Mouse (Mus musculus): ENCODE results near the gene Hsph1. TPM values are rescaled to one million over a fixed set of nuclear protein-coding genes. Genes with fewer than 3 reads are reported as not detected.

Hsph1 gene
- total and polyA plus RNA-seq, 3 experiments, result 57.5 to 156 (median 80.9) TPM

DNA sequence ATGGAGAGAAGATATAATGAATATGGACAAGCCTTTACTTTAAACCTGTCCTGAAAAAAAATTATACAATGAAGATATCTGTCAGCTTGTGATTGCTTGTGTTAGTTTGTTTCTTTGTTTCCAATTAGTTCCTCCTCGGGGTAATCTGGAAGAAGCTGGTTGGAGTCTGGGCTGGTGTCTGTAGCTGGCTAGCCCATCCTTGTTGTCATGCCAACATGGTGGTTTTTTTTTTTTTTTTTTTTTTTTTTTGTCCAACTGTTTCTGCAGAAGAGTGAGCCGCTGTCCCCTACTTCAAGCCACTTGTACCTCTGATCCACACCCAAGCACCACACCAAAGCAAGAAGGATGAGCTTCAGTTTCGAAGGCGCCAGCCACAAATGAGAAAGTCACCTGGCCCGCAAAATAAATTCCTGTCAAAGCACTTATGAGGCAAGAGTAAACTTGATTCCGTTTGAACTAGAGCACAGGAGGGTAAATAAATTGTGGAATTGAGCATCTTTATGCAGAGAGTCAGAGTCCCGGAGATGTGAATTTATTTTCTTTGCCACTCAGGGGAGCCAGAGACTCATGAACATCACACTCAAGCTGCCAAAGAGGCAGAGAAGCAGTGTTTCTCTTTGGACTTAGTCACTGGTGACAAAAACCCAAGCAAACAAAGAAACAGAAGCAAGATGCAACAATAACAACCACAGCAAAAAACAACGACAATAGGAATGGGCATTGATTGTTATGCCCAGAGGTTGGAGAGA is 11.4 kb upstream of the Hsph1 start:
- in situ Hi-C loops (cut with MboI; ENCODE audit: low pct_ligation_motif_present, low pct_unique_long_range_greater_than_20kb, low sequenced_read_pairs), result no loop called here
- Histone ChIP-seq H3K27ac (ENCODE audit: insufficient read depth, low read depth) (no peak overlapping the region), H3K9me3 (replicated peaks; ENCODE audit: low read length) (peaks cover 2% of the 10 kb centered on the region), H3K4me3 (replicated peaks in 1 of 3; ENCODE audit: low read depth in 2 of 3, low read length in 2 of 3, poor library complexity in 1 of 3) (no peak overlapping the region), H3K79me2 (replicated peaks; ENCODE audit: control insufficient read depth, extremely low read depth, insufficient read depth, poor library complexity, severe bottlenecking) (peaks cover 5% of the 10 kb centered on the region), H3K27me3 (replicated peaks) (no peaks in the 10 kb centered on the region), H3K36me3 (replicated peaks in 1 of 2; ENCODE audit: control insufficient read depth in 1 of 2, insufficient read depth in 1 of 2, low read length in 1 of 2) (peaks cover 0 to 17% of the 10 kb centered on the region in 2 experiments), H3K4me1 (ENCODE audit: control insufficient read depth in 1 of 2, insufficient read depth in 2 of 2) (peaks cover 0 to 20% of the 10 kb centered on the region in 2 experiments; a peak in 1 of 4 replicates), H3K4me2 (ENCODE audit: insufficient read depth, low read depth, poor library complexity, severe bottlenecking) (no peak overlapping the region), H3K9ac (ENCODE audit: insufficient read depth, low read depth) (no peak overlapping the region)
- TF ChIP-seq USF1 (IDR thresholded peaks at IDR 0.05; ENCODE audit: low read depth, low read length) (no peak), MAZ (IDR thresholded peaks at IDR 0.05; ENCODE audit: low read depth, low read length) (no peak), E2F4 (IDR thresholded peaks at IDR 0.05; ENCODE audit: insufficient replicate concordance, low read depth, low read length) (no peak), ETS1 (conservative IDR thresholded peaks at IDR 0.05; ENCODE audit: low read depth, low read length) (no peak), CHD1 (IDR thresholded peaks at IDR 0.05; ENCODE audit: low read depth, low read length) (no peak), CTCF (conservative IDR thresholded peaks at IDR 0.05 in 1 of 2, IDR thresholded peaks at IDR 0.05 in 1 of 2; ENCODE audit: low read depth in 2 of 2, low read length in 2 of 2) (peak in 1 of 2 experiments; percentile 18; a peak in 1 of 4 replicates), RAD21 (IDR thresholded peaks at IDR 0.05; ENCODE audit: low read depth, low read length) (peak; percentile 6), TBP (conservative IDR thresholded peaks at IDR 0.05; ENCODE audit: low read depth, low read length) (no peak), MAFK (IDR thresholded peaks at IDR 0.05; ENCODE audit: insufficient replicate concordance, low read length) (no peak), UBTF (IDR thresholded peaks at IDR 0.05; ENCODE audit: low read depth, low read length) (no peak), ZNF384 (IDR thresholded peaks at IDR 0.05; ENCODE audit: low read depth, low read length) (peak; percentile 22; the same call in 1 of the 2 replicates)
- dilution Hi-C loops (cut with MboI; ENCODE audit: extremely low pct_ligation_motif_present, extremely low pct_unique_long_range_greater_than_20kb, low sequenced_read_pairs), result no loop called here
- no peak for DNase-seq (ENCODE audit: extremely low read depth)

DNA sequence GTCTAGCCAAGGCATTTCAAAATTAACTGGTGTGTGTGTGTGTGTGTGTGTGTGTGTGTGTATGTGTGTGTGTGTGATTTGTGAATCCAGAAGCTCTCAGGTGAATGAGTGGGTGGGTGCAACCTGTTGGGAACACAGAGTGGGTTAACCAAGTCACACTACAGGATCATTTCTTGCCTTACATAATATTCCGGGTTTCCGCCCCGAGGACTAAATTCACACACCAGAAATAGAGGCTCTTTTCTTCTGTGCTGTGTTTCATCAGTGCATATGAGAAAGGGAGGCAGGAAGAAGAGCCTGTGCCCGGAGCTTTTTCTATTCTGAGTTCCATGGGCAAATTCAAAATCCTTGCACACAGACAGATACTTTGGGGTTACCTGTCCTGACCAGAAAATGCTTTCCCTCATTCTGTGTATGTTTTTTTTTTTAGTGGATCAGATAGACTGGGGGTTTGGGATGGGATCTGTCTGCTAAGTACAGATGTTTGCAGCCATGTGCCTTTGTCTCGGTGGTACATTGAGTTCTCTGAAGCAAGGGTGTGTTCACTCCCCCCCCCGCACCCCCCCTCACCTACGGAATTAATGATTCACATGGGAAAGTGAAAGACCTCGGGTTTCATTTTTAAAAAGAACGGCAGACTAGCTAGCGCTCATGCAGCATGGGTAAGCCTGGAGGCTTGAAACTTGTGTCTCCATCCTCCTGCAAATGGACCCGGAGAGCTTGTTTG is 6.8 kb upstream of the Hsph1 start:
- in situ Hi-C loops (cut with MboI; ENCODE audit: low pct_ligation_motif_present, low pct_unique_long_range_greater_than_20kb, low sequenced_read_pairs), result loop anchor here (5.0 kb wide), 1 partner anchor 34 kb away; the partner anchor contains the start of gene B3glct
- H3K79me2 ChIP-seq (replicated peaks; ENCODE audit: control insufficient read depth, extremely low read depth, insufficient read depth, poor library complexity, severe bottlenecking), result peaks cover 6% of the 10 kb centered on the region
- H3K4me3 ChIP-seq (replicated peaks in 1 of 3; ENCODE audit: low read depth in 2 of 3, low read length in 2 of 3, poor library complexity in 1 of 3), result peak overlapping the region; percentile 24 to 76 (median 56)
- H3K9me3 ChIP-seq (replicated peaks; ENCODE audit: low read length), result no peaks in the 10 kb centered on the region
- no peak overlapping the region for H3K27ac ChIP-seq (ENCODE audit: insufficient read depth, low read depth)
- H3K4me1 ChIP-seq (ENCODE audit: control insufficient read depth in 1 of 2, insufficient read depth in 2 of 2), result peaks cover 0 to 15% of the 10 kb centered on the region in 2 experiments; a peak in 1 of 4 replicates
- no peak for DNase-seq (ENCODE audit: extremely low read depth)
- H3K4me2 ChIP-seq (ENCODE audit: insufficient read depth, low read depth, poor library complexity, severe bottlenecking), result peak overlapping the region; percentile 86
- no peaks in the 10 kb centered on the region for H3K27me3 ChIP-seq (replicated peaks)
- dilution Hi-C loops (cut with MboI; ENCODE audit: extremely low pct_ligation_motif_present, extremely low pct_unique_long_range_greater_than_20kb, low sequenced_read_pairs), result no loop called here
- H3K9ac ChIP-seq (ENCODE audit: insufficient read depth, low read depth), result peak overlapping the region; percentile 60
- peaks cover 0 to 15% of the 10 kb centered on the region in 2 experiments for H3K36me3 ChIP-seq (replicated peaks in 1 of 2; ENCODE audit: control insufficient read depth in 1 of 2, insufficient read depth in 1 of 2, low read length in 1 of 2)
- TF ChIP-seq MAFK (IDR thresholded peaks at IDR 0.05; ENCODE audit: insufficient replicate concordance, low read length) (no peak), EP300 (IDR thresholded peaks at IDR 0.05; ENCODE audit: low read length) (peak; percentile 48; the same call in 1 of the 2 replicates), GABPA (IDR thresholded peaks at IDR 0.05; ENCODE audit: insufficient replicate concordance, low read depth, low read length) (no peak), CTCF (conservative IDR thresholded peaks at IDR 0.05 in 1 of 2, IDR thresholded peaks at IDR 0.05 in 1 of 2; ENCODE audit: low read depth in 2 of 2, low read length in 2 of 2) (no peak), JUN (IDR thresholded peaks at IDR 0.05; ENCODE audit: insufficient read depth, low read depth, low read length) (peak; percentile 65; the same call in 1 of the 2 replicates), TBP (conservative IDR thresholded peaks at IDR 0.05; ENCODE audit: low read depth, low read length) (no peak), HCFC1 (IDR thresholded peaks at IDR 0.05; ENCODE audit: low read depth, low read length) (no peak), PAX5 (IDR thresholded peaks at IDR 0.05; ENCODE audit: low read length) (no peak), POLR2AphosphoS2 (IDR thresholded peaks at IDR 0.05; ENCODE audit: low read depth, low read length) (no peak), IRF4 (IDR thresholded peaks at IDR 0.05; ENCODE audit: low read depth, low read length) (peak; percentile 68), E2F4 (IDR thresholded peaks at IDR 0.05; ENCODE audit: insufficient replicate concordance, low read depth, low read length) (no peak), MAX (IDR thresholded peaks at IDR 0.05; ENCODE audit: low read length) (peak; percentile 50; the same call in 1 of the 2 replicates), MYC (IDR thresholded peaks at IDR 0.05; ENCODE audit: low read depth, low read length) (no peak; the same call in 1 of the 2 replicates), USF1 (IDR thresholded peaks at IDR 0.05; ENCODE audit: low read depth, low read length) (no peak), KAT2A (IDR thresholded peaks at IDR 0.05; ENCODE audit: insufficient replicate concordance, low read length) (no peak), USF2 (conservative IDR thresholded peaks at IDR 0.05; ENCODE audit: low read depth, low read length) (no peak), ZC3H11A (IDR thresholded peaks at IDR 0.05; ENCODE audit: low read depth, low read length) (no peak), ELF1 (IDR thresholded peaks at IDR 0.05; ENCODE audit: low read depth, low read length) (no peak), NELFE (IDR thresholded peaks at IDR 0.05; ENCODE audit: low read depth, low read length) (no peak), ZKSCAN1 (IDR thresholded peaks at IDR 0.05; ENCODE audit: borderline replicate concordance, low read depth, low read length) (no peak), RAD21 (IDR thresholded peaks at IDR 0.05; ENCODE audit: low read depth, low read length) (no peak), UBTF (IDR thresholded peaks at IDR 0.05; ENCODE audit: low read depth, low read length) (no peak), RCOR1 (conservative IDR thresholded peaks at IDR 0.05; ENCODE audit: low read depth, low read length) (no peak)

All from CH12.LX (cell line).